Mouse (Mus musculus): ENCODE measurements around the gene 2200002D01Rik. TPM values are rescaled to one million over a fixed set of nuclear protein-coding genes. Genes with fewer than 3 reads are reported as not detected.
A peak's percentile ranks its signal among the peaks of the same experiment; 100 is the strongest.

Gene 2200002D01Rik
- total RNA-seq, 2 experiments from 2014 or later, result 0.31 to 1.4 TPM

GRCm38 (mm10) chr7:29279924-29280323 is 31.7 kb upstream of the 2200002D01Rik start:
- DNase-seq, result no peak

- no peak for DNase-seq
Observed at GRCm38 (mm10) chr7:29279261-29279660, 31.0 kb upstream of the 2200002D01Rik start.

GRCm38 (mm10) chr7:29277510-29277909 is 29.2 kb upstream of the 2200002D01Rik start:
- DNase-seq, result no peak

GRCm38 (mm10) chr7:29276715-29277114 is 28.4 kb upstream of the 2200002D01Rik start:
- no peak for DNase-seq

GRCm38 (mm10) chr7:29271687-29272465 is 23.6 kb upstream of the 2200002D01Rik start:
- DNase-seq, result no peak

GRCm38 (mm10) chr7:29270445-29270844 is 22.2 kb upstream of the 2200002D01Rik start:
- DNase-seq, result no peak

GRCm38 (mm10) chr7:29266931-29267330 is 18.7 kb upstream of the 2200002D01Rik start:
- DNase-seq, result no peak

- no peak for DNase-seq
Observed at GRCm38 (mm10) chr7:29265636-29266035, 17.4 kb upstream of the 2200002D01Rik start.

GRCm38 (mm10) chr7:29263831-29264230 is 15.6 kb upstream of the 2200002D01Rik start:
- DNase-seq, result no peak

- DNase-seq, result no peak
Observed at GRCm38 (mm10) chr7:29262151-29262550, 13.9 kb upstream of the 2200002D01Rik start.

- no peak for DNase-seq
Observed at GRCm38 (mm10) chr7:29259781-29260730, 11.8 kb upstream of the 2200002D01Rik start.

- no peak for DNase-seq
Observed at GRCm38 (mm10) chr7:29257368-29257767, 9.1 kb upstream of the 2200002D01Rik start.

- no peak for DNase-seq
Observed at GRCm38 (mm10) chr7:29255875-29256274, 7.6 kb upstream of the 2200002D01Rik start.

GRCm38 (mm10) chr7:29253842-29254241 is 5.6 kb upstream of the 2200002D01Rik start:
- DNase-seq, result no peak

- no peak for DNase-seq
Observed at GRCm38 (mm10) chr7:29251166-29251565, 2.9 kb upstream of the 2200002D01Rik start.

GRCm38 (mm10) chr7:29247706-29248105 is 560 bp downstream of the 2200002D01Rik start:
- no peak for DNase-seq

GRCm38 (mm10) chr7:29247314-29247700 is 959 bp downstream of the 2200002D01Rik start:
- DNase-seq, result peak; percentile 62

GRCm38 (mm10) chr7:29246619-29247313 is 1.5 kb downstream of the 2200002D01Rik start:
- DNase-seq, result no peak

GRCm38 (mm10) chr7:29246015-29246414 is 2.3 kb downstream of the 2200002D01Rik start:
- DNase-seq, result no peak

GRCm38 (mm10) chr7:29244732-29245416 is 3.4 kb downstream of the 2200002D01Rik start:
- no peak for DNase-seq
